Mouse (Mus musculus): ENCODE measurements around the gene Wdr37.

Gene Wdr37

GRCm38 (mm10) chr13:8839937-8840336 is 31.8 kb downstream of the Wdr37 start:
- no peak for DNase-seq

- no peak for DNase-seq
Observed at GRCm38 (mm10) chr13:8839111-8839510, 32.6 kb downstream of the Wdr37 start.

GRCm38 (mm10) chr13:8838394-8838793 is 33.3 kb downstream of the Wdr37 start:
- no peak for DNase-seq

GRCm38 (mm10) chr13:8834573-8834972 is 37.1 kb downstream of the Wdr37 start:
- DNase-seq = peak; percentile 72

- no peak for DNase-seq
Observed at GRCm38 (mm10) chr13:8831546-8832251, 40.0 kb downstream of the Wdr37 start.

GRCm38 (mm10) chr13:8830696-8831095 is 41.0 kb downstream of the Wdr37 start:
- no peak for DNase-seq

- DNase-seq = no peak
Observed at GRCm38 (mm10) chr13:8829784-8830183, 41.9 kb downstream of the Wdr37 start.

- no peak for DNase-seq
Observed at GRCm38 (mm10) chr13:8828946-8829345, 42.8 kb downstream of the Wdr37 start.

GRCm38 (mm10) chr13:8823546-8823945 is 48.2 kb downstream of the Wdr37 start:
- DNase-seq = no peak

- DNase-seq = peak; percentile 39
Observed at GRCm38 (mm10) chr13:8823120-8823519, 48.6 kb downstream of the Wdr37 start.

- DNase-seq = no peak
Observed at GRCm38 (mm10) chr13:8822201-8822600, 49.5 kb downstream of the Wdr37 start.

- no peak for DNase-seq
Observed at GRCm38 (mm10) chr13:8805931-8806330, 65.8 kb downstream of the Wdr37 start.

- DNase-seq = no peak
Observed at GRCm38 (mm10) chr13:8800576-8800975, 71.1 kb downstream of the Wdr37 start.

GRCm38 (mm10) chr13:8793217-8793616 is 78.5 kb downstream of the Wdr37 start:
- no peak for DNase-seq

GRCm38 (mm10) chr13:8785185-8785584 is 86.5 kb downstream of the Wdr37 start:
- DNase-seq = peak; percentile 38

- no peak for DNase-seq
Observed at GRCm38 (mm10) chr13:8784308-8785061, 87.2 kb downstream of the Wdr37 start.

- no peak for DNase-seq
Observed at GRCm38 (mm10) chr13:8783686-8784307, 87.9 kb downstream of the Wdr37 start.

- no peak for DNase-seq
Observed at GRCm38 (mm10) chr13:8782636-8783035, 89.1 kb downstream of the Wdr37 start.

- peak; percentile 23 for DNase-seq
Observed at GRCm38 (mm10) chr13:8780441-8780840, 91.3 kb downstream of the Wdr37 start.

GRCm38 (mm10) chr13:8770616-8771015 is 101.1 kb downstream of the Wdr37 start:
- no peak for DNase-seq

GRCm38 (mm10) chr13:8769654-8770227 is 102.0 kb downstream of the Wdr37 start:
- DNase-seq = no peak

GRCm38 (mm10) chr13:8760940-8761339 is 110.8 kb downstream of the Wdr37 start:
- no peak for DNase-seq

All from layer of hippocampus, adult 9-11 months (tissue).